Mouse (Mus musculus) stomach, embryonic 16.5 days (tissue): ENCODE measurements at regions not wholly inside any gene's neighbourhood (a gene's known extent, or its start where the extent isn't known, plus 50 kb on each side); places are given as distances from the start of the nearest gene placed in this dataset.

Source experiments
- ATAC-seq: fragments of 200-750 bp; cut with Nextera tagmentation; 2 replicates; pipeline ENCODE4 v1.8.0; 2017; ENCODE audit warnings: moderate number of reproducible peaks, moderate TSS enrichment; ENCODE audit not compliant: insufficient read depth, low FRiP score
- H3K27ac ChIP-seq: fragments of 300-500 bp; sonication (generic); 2 replicates; pipeline ENCODE4 v1.5.1; 2014; ENCODE audit warnings: low read length
- H3K27me3 ChIP-seq: fragments of 300-500 bp; sonication (generic); 2 replicates; pipeline ENCODE4 v1.6.1; 2014; ENCODE audit warnings: low read length, control low read depth, mixed read lengths; ENCODE audit not compliant: control insufficient read depth, insufficient read depth
- H3K36me3 ChIP-seq: fragments of 300-500 bp; sonication (generic); 2 replicates; pipeline ENCODE4 v1.6.1; 2014; ENCODE audit warnings: low read length; ENCODE audit not compliant: control insufficient read depth, insufficient read depth
- H3K4me1 ChIP-seq: fragments of 300-500 bp; sonication (generic); 2 replicates; pipeline ENCODE4 v1.6.1; 2014; ENCODE audit warnings: low read length, control low read depth, mixed read lengths; ENCODE audit not compliant: control insufficient read depth, insufficient read depth
- H3K4me2 ChIP-seq: fragments of 300-500 bp; sonication (generic); 2 replicates; pipeline ENCODE4 v1.6.1; 2014; ENCODE audit warnings: low read depth, low read length, mixed read lengths
- H3K4me3 ChIP-seq: fragments of 300-500 bp; sonication (generic); replicated peaks from 2 replicates; pipeline ENCODE4 v1.5.1; 2014; ENCODE audit warnings: mild to moderate bottlenecking, low read length
- H3K9ac ChIP-seq: fragments of 300-500 bp; sonication (generic); 2 replicates; pipeline ENCODE4 v1.6.1; 2014; ENCODE audit warnings: low read length
- H3K9me3 ChIP-seq: fragments of 300-500 bp; sonication (generic); replicated peaks from 2 replicates; pipeline ENCODE4 v1.6.1; 2016; ENCODE audit warnings: low read length, control low read depth; ENCODE audit not compliant: control insufficient read depth
- WGBS: fragments of 180-500 bp; shearing (Covaris S2); extraction: QIAGEN DNeasy Blood & Tissue Kit; methylation state at CpG from one replicate; pipeline ENCODE4 v1.1.7; 2014; 5-methylcytosine and 5-hydroxymethylcytosine counted together

- H3K27me3 ChIP-seq, result no peaks in the 10 kb centered on the region
- no peak overlapping the region for H3K27ac ChIP-seq
- no peaks in the 10 kb centered on the region for H3K36me3 ChIP-seq
- no peaks in the 10 kb centered on the region for H3K4me1 ChIP-seq
- WGBS, result 65% methylated on average over 2 of the region's 2 CpGs
- no peak overlapping the region for H3K9ac ChIP-seq
- H3K4me3 ChIP-seq, result no peak overlapping the region
- ATAC-seq, result no peak
- no peak overlapping the region for H3K4me2 ChIP-seq
- no peaks in the 10 kb centered on the region for H3K9me3 ChIP-seq
Measured at GRCm38 (mm10) chr1:98268853-98269252, 152.1 kb upstream of the Slco6d1 start.

DNA sequence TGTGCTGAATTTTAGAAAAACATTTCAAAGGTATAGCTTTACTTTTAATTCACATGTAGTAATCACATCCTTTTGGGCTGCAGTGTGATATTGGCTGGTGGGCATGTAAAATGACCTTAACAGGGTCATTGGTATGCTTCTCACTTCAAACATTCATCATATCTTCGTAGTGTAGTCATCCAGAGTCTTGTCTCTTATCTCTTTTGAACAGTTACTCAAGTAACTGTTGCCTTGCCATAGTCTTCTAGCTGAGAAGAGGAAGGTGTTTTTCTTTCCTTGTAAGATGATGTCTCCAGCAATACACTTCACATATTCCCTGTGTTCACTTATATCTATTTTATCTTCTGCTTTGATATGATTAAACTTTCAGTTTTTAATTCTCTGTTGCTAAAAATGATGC, 150.7 kb upstream of the Slco6d1 start:
- Histone ChIP-seq H3K9ac (no peak overlapping the region), H3K27ac (no peak overlapping the region), H3K4me3 (no peak overlapping the region), H3K4me1 (no peaks in the 10 kb centered on the region), H3K9me3 (no peaks in the 10 kb centered on the region), H3K4me2 (no peak overlapping the region), H3K36me3 (no peaks in the 10 kb centered on the region), H3K27me3 (no peaks in the 10 kb centered on the region)
- WGBS, result 85% methylated on average over 1 of the region's 1 CpGs
- ATAC-seq, result no peak

- no peak for ATAC-seq
- no peaks in the 10 kb centered on the region for H3K4me1 ChIP-seq
- no peak overlapping the region for H3K4me2 ChIP-seq
- H3K27me3 ChIP-seq, result no peaks in the 10 kb centered on the region
- no peak overlapping the region for H3K9ac ChIP-seq
- H3K27ac ChIP-seq, result no peak overlapping the region
- no peak overlapping the region for H3K4me3 ChIP-seq
- H3K36me3 ChIP-seq, result no peaks in the 10 kb centered on the region
- 40% methylated on average over 6 of the region's 6 CpGs for WGBS
- H3K9me3 ChIP-seq, result no peaks in the 10 kb centered on the region
Measured at GRCm38 (mm10) chr1:98273966-98274616, 146.8 kb upstream of the Slco6d1 start.

- 62% methylated on average over 1 of the region's 1 CpGs for WGBS
- no peak for ATAC-seq
- no peak overlapping the region for H3K9ac ChIP-seq
- no peaks in the 10 kb centered on the region for H3K9me3 ChIP-seq
- H3K4me2 ChIP-seq, result no peak overlapping the region
- H3K4me1 ChIP-seq, result no peaks in the 10 kb centered on the region; the same call in 1 of the 2 replicates
- H3K36me3 ChIP-seq, result no peaks in the 10 kb centered on the region
- H3K27me3 ChIP-seq, result no peaks in the 10 kb centered on the region
- H3K4me3 ChIP-seq, result no peak overlapping the region
- H3K27ac ChIP-seq, result no peak overlapping the region
Measured at GRCm38 (mm10) chr1:98275524-98275923, 145.4 kb upstream of the Slco6d1 start.

- no peak overlapping the region for H3K27ac ChIP-seq
Measured at GRCm38 (mm10) chr1:98279446-98280048, 141.4 kb upstream of the Slco6d1 start.

GRCm38 (mm10) chr1:98280263-98281052, 140.5 kb upstream of the Slco6d1 start:
- Histone ChIP-seq H3K9me3 (no peaks in the 10 kb centered on the region), H3K36me3 (no peaks in the 10 kb centered on the region), H3K4me2 (no peak overlapping the region), H3K4me3 (no peak overlapping the region), H3K27ac (peak overlapping the region; percentile 46), H3K9ac (no peak overlapping the region), H3K4me1 (no peaks in the 10 kb centered on the region; the same call in 1 of the 2 replicates), H3K27me3 (no peaks in the 10 kb centered on the region)
- ATAC-seq, result peak; percentile 77
- 40% methylated on average over 9 of the region's 9 CpGs for WGBS

More at GRCm38 (mm10) chr1:98279446-98280048, 141.4 kb upstream of the Slco6d1 start:
- Histone ChIP-seq H3K27me3 (no peaks in the 10 kb centered on the region), H3K4me2 (no peak overlapping the region), H3K9ac (no peak overlapping the region), H3K9me3 (no peaks in the 10 kb centered on the region), H3K36me3 (no peaks in the 10 kb centered on the region), H3K4me1 (no peaks in the 10 kb centered on the region; the same call in 1 of the 2 replicates), H3K4me3 (no peak overlapping the region)
- 45% methylated on average over 2 of the region's 2 CpGs for WGBS
- no peak for ATAC-seq

DNA sequence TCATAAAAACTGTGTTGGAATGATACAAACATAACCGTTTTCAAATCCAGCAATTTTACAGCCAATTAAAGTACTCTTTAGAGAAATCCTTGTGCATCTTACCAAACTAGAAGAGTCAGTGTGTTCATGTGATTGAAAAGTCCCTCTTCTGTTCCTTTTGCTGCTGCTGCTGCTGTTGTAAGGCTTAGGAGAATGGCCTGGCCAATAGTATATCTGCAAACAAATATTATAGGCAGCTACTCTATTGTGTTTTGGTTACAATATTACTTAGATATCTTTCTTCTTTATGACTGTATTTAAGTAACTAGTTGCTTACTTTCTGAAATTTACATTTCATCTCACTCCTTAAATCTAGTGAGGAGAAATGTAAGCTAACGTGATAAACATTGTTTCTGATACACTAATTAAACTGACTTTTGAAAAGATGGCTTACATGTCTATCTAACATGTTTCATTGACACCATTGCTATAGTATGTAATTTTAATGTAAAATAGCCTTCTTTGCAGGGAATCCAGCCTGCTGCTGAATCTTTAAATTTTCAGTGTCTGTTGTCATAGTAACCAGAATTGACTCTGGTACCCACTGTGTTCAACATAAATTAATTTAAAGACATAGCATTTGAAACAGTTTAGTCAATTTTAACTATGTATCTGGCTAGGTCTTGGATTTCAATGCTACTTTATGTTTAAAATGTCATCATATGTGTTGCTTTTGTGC, 139.7 kb upstream of the Slco6d1 start:
- no peak overlapping the region for H3K9ac ChIP-seq
- H3K4me3 ChIP-seq, result no peak overlapping the region
- WGBS, result 65% methylated on average over 2 of the region's 2 CpGs
- no peak overlapping the region for H3K4me2 ChIP-seq
- H3K27me3 ChIP-seq, result no peaks in the 10 kb centered on the region
- ATAC-seq, result no peak
- H3K27ac ChIP-seq, result peak overlapping the region; percentile 46
- H3K36me3 ChIP-seq, result no peaks in the 10 kb centered on the region
- no peaks in the 10 kb centered on the region; the same call in 1 of the 2 replicates for H3K4me1 ChIP-seq
- no peaks in the 10 kb centered on the region for H3K9me3 ChIP-seq

DNA sequence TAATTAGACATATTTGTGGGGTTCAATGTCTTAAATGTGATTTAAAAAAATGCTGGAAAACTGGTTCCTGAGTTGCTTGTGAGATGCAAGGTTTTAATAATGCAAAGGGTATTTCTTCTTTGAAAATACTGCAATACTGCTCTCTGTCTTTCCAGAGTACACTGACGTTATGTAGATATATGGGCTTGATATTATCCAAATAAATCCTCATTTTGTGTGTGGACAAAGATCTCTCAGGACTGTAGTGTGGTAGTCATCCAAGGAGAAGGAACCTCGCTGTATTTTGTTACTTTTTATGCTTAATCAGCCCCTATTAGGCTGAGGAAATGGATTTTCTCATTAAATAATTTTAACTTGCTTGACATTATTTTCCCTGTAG, 139.2 kb upstream of the Slco6d1 start:
- Histone ChIP-seq H3K27ac (no peak overlapping the region), H3K36me3 (no peaks in the 10 kb centered on the region), H3K27me3 (no peaks in the 10 kb centered on the region), H3K9ac (no peak overlapping the region), H3K4me2 (no peak overlapping the region), H3K4me3 (no peak overlapping the region), H3K4me1 (no peaks in the 10 kb centered on the region; the same call in 1 of the 2 replicates), H3K9me3 (no peaks in the 10 kb centered on the region)
- WGBS, result 68% methylated on average over 2 of the region's 2 CpGs
- ATAC-seq, result no peak

DNA sequence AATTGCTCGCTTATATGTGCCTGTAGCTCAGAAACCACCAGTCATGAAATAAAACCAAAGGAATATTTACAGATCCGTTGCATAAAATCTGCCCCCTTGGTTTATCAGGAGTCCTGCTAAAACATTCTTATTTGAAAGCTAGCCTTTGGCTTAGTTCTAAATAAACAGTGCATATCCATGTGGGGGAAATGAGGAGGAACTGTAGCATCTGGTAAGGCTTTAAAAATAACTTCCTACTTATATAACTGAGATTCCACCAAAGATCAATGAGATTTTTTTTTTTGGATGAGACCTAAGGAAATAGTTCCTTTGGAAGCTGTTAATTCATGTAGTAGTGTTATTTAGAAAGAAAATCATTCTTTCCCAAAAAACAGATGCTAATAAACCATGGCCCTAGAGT, 117.8 kb upstream of the Slco6d1 start:
- H3K9ac ChIP-seq, result no peak overlapping the region
- no peak overlapping the region for H3K27ac ChIP-seq
- no peaks in the 10 kb centered on the region for H3K36me3 ChIP-seq
- ATAC-seq, result no peak
- 71% methylated on average over 2 of the region's 2 CpGs for WGBS
- no peaks in the 10 kb centered on the region for H3K9me3 ChIP-seq
- H3K27me3 ChIP-seq, result no peaks in the 10 kb centered on the region
- no peaks in the 10 kb centered on the region for H3K4me1 ChIP-seq
- no peak overlapping the region for H3K4me3 ChIP-seq
- H3K4me2 ChIP-seq, result no peak overlapping the region
